16 mouse cellular contexts compared by ENCODE assay signal in the genomic region with DNA sequence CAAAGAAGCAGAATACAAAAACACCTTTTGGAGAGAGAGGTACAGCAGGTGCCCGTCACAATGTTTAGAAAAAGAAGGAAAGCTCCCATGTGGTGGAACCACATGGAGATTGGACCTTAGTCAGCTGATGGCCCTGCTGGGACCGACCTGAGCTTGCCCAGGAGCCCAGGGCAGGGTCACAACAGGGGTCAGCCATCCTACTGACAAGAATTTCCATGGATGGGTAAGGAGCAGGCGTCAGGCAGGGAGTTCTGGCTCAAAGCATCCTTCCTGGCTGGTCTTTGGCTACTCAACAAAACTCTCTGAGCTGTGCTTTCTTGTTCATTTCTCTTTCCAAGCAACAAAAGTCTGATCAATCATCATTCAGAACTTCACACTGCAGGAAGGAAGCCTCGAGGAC.
A peak's percentile ranks its signal among the peaks of the same experiment; 100 is the strongest.
DNase-seq lines count a peak whose midpoint lies in the region; ATAC-seq and TF ChIP-seq lines count a peak whose summit lies in the region.
"Had no signal": no experiment of that assay in that cellular context is flagged by ENCODE, and none has a peak within 500 bp of the region (broad histone marks: within the 10 kb centered on the region; RNA-seq: fewer than 3 reads in every experiment).

No protein-coding gene starts in this region.

- no peaks in the 10 kb centered on the region for H3K27me3 ChIP-seq in heart, embryonic 11.5 days (ENCODE audit: control insufficient read depth, insufficient read depth, low read length)
- peaks cover 7% of the 10 kb centered on the region; the same call in 1 of the 2 replicates for H3K27me3 ChIP-seq in midbrain, embryonic 11.5 days (ENCODE audit: control insufficient read depth, insufficient read depth, low read length)
- no peaks in the 10 kb centered on the region for H3K27me3 ChIP-seq in midbrain, postnatal 0 days (ENCODE audit: insufficient read depth, low read length)
- H3K27me3 ChIP-seq: forebrain, embryonic 15.5 days; heart, embryonic 12.5 days; hindbrain, embryonic 15.5 days; liver, embryonic 15.5 days had no signal

- 38% methylated on average over 4 of the region's 4 CpGs for WGBS in heart, embryonic 11.5 days (ENCODE audit: insufficient replicate concordance)
- WGBS in midbrain, embryonic 11.5 days, result 11% methylated on average over 4 of the region's 4 CpGs
- WGBS in midbrain, postnatal 0 days, result 33% methylated on average over 4 of the region's 4 CpGs

- H3K4me3 ChIP-seq in heart, embryonic 11.5 days (ENCODE audit: low read depth, low read length), result no peak overlapping the region
- H3K4me3 ChIP-seq in midbrain, embryonic 11.5 days (ENCODE audit: low read depth, low read length), result no peak overlapping the region
- no peak overlapping the region for H3K4me3 ChIP-seq in midbrain, postnatal 0 days (ENCODE audit: low read depth, low read length)
- H3K4me3 ChIP-seq: forebrain, embryonic 15.5 days; heart, embryonic 12.5 days; hindbrain, embryonic 15.5 days; limb, embryonic 10.5 days; liver, embryonic 15.5 days had no signal

- no peaks in the 10 kb centered on the region for H3K36me3 ChIP-seq in heart, embryonic 11.5 days (ENCODE audit: control insufficient read depth, insufficient read depth, low read length)
- no peaks in the 10 kb centered on the region for H3K36me3 ChIP-seq in midbrain, embryonic 11.5 days (ENCODE audit: control insufficient read depth, insufficient read depth, low read length)
- no peaks in the 10 kb centered on the region for H3K36me3 ChIP-seq in midbrain, postnatal 0 days (ENCODE audit: insufficient read depth, low read length)
- H3K36me3 ChIP-seq: forebrain, embryonic 15.5 days; heart, embryonic 12.5 days; hindbrain, embryonic 15.5 days; limb, embryonic 10.5 days; liver, embryonic 15.5 days had no signal

- H3K4me2 ChIP-seq in heart, embryonic 11.5 days, result no peak overlapping the region
- H3K4me2 ChIP-seq in midbrain, embryonic 11.5 days, result no peak overlapping the region
- H3K4me2 ChIP-seq in midbrain, postnatal 0 days (ENCODE audit: low read depth, low read length, poor library complexity, severe bottlenecking), result no peak overlapping the region
- H3K4me2 ChIP-seq: forebrain, embryonic 15.5 days; liver, embryonic 15.5 days had no signal

- peaks cover 36% of the 10 kb centered on the region for H3K4me1 ChIP-seq in heart, embryonic 11.5 days (ENCODE audit: control insufficient read depth, insufficient read depth, low read length)
- H3K4me1 ChIP-seq in midbrain, embryonic 11.5 days (ENCODE audit: control insufficient read depth, insufficient read depth, low read length), result peaks cover 35% of the 10 kb centered on the region
- 0 out of 2 replicates have a peak, but pooled peaks cover 6% of the 10 kb centered on the region for H3K4me1 ChIP-seq in midbrain, postnatal 0 days (ENCODE audit: insufficient read depth, low read length)

- no peak for ATAC-seq in cerebellum, adult (ENCODE audit: insufficient number of reproducible peaks, low FRiP score, low TSS enrichment)
- no peak for ATAC-seq in heart, embryonic 11.5 days (replicated peaks; ENCODE audit: insufficient number of reproducible peaks, low FRiP score, low TSS enrichment)
- ATAC-seq in midbrain, embryonic 11.5 days (ENCODE audit: low FRiP score), result no peak
- ATAC-seq in midbrain, postnatal 0 days (ENCODE audit: low FRiP score), result no peak

- no peak for TF ChIP-seq CTCF in midbrain, postnatal 0 days (IDR thresholded peaks at IDR 0.05)

- no peak overlapping the region for H3K27ac ChIP-seq in heart, embryonic 11.5 days (ENCODE audit: low read depth, low read length)
- no peak overlapping the region for H3K27ac ChIP-seq in midbrain, embryonic 11.5 days (ENCODE audit: low read depth, low read length)
- no peak overlapping the region for H3K27ac ChIP-seq in midbrain, postnatal 0 days (ENCODE audit: low read depth, low read length)
- H3K27ac ChIP-seq: hindbrain, embryonic 15.5 days; limb, embryonic 10.5 days; liver, embryonic 15.5 days; macrophage had no signal

- H3K9me3 ChIP-seq in heart, embryonic 11.5 days (replicated peaks; ENCODE audit: control insufficient read depth, low read length), result no peaks in the 10 kb centered on the region
- H3K9me3 ChIP-seq in midbrain, embryonic 11.5 days (ENCODE audit: control insufficient read depth, low read length), result no peaks in the 10 kb centered on the region
- H3K9me3 ChIP-seq in midbrain, postnatal 0 days (ENCODE audit: low read length), result no peaks in the 10 kb centered on the region
- H3K9me3 ChIP-seq: forebrain, embryonic 15.5 days; hindbrain, embryonic 15.5 days; limb, embryonic 10.5 days; liver, embryonic 15.5 days had no signal

- intact Hi-C loops in heart, postnatal 14 days (cut with DNase I), result loop anchor here (5.0 kb wide), 4 partner anchors 131 to 544 kb away; partner anchors contain the start of gene Lekr1

- H3K9ac ChIP-seq in heart, embryonic 11.5 days (ENCODE audit: low read depth, low read length), result peak overlapping the region; percentile 58; the same call in 1 of the 2 replicates
- no peak overlapping the region for H3K9ac ChIP-seq in midbrain, embryonic 11.5 days (ENCODE audit: low read length)
- H3K9ac ChIP-seq in midbrain, postnatal 0 days (replicated peaks; ENCODE audit: low read length, poor library complexity, severe bottlenecking), result no peak overlapping the region
- H3K9ac ChIP-seq: forebrain, embryonic 15.5 days; heart, embryonic 12.5 days; hindbrain, embryonic 15.5 days; liver, embryonic 15.5 days had no signal

- peak; percentile 55 to 65 for DNase-seq in cerebellum, postnatal 10 days
- no peak for DNase-seq in heart, postnatal 14 days
- peak; percentile 86 for DNase-seq in midbrain, embryonic 11.5 days (ENCODE audit: low spot score, missing footprints)
- DNase-seq in midbrain, postnatal 0 days (ENCODE audit: low spot score), result no peak
- no peak for DNase-seq in T-cell, adult 2 months (ENCODE audit: low spot score)
- DNase-seq in left cerebral cortex, adult 11 months (ENCODE audit: low spot score), result no peak
- DNase-seq: layer of hippocampus, postnatal 36 days; thymus, postnatal 14 days had no signal

Comparison
In these comparisons a context has a peak if more than half of its experiments do, and no peak if none do; other contexts are left out.
1. DNase-seq: peak in cerebellum, postnatal 10 days (2 of 2) and midbrain, embryonic 11.5 days (single experiment); none in heart, postnatal 14 days (0 of 2), midbrain, postnatal 0 days (single experiment), T-cell, adult 2 months (single experiment) and left cerebral cortex, adult 11 months (single experiment).